Mouse (Mus musculus) C2C12 (cell line): ENCODE measurements around the gene Gm20388. TPM values are rescaled to one million over a fixed set of nuclear protein-coding genes. Genes with fewer than 3 reads are reported as not detected.

Experiments
- H3K27me3 ChIP-seq: one replicate; pipeline ENCODE4 v1.6.1; 2011; ENCODE audit not compliant: control insufficient read depth, insufficient read depth, insufficient read length
- H3K36me3 ChIP-seq: one replicate; pipeline ENCODE4 v1.6.1; 2011; ENCODE audit not compliant: control insufficient read depth, insufficient read depth
- H3K4me3 ChIP-seq: one replicate; pipeline ENCODE4 v1.5.1; 2011; ENCODE audit warnings: mild to moderate bottlenecking, control low read depth; ENCODE audit not compliant: poor library complexity, insufficient read depth, severe bottlenecking
- H3K79me2 ChIP-seq: one replicate; pipeline ENCODE4 v1.6.1; 2011; ENCODE audit not compliant: control insufficient read depth, insufficient read depth
- H3K79me3 ChIP-seq: one replicate; pipeline ENCODE4 v1.6.1; 2011; ENCODE audit warnings: low read depth, control low read depth
- H3ac ChIP-seq: one replicate; pipeline ENCODE3; 2011; ENCODE audit warnings: low read depth; ENCODE audit not compliant: control insufficient read depth, insufficient read length
- CEBPB ChIP-seq: IDR thresholded peaks from one replicate; pipeline ENCODE4 v1.6.1; 2011; ENCODE audit warnings: low read depth, mild to moderate bottlenecking, control low read depth, moderate library complexity
- CTCF ChIP-seq: IDR thresholded peaks from one replicate; pipeline ENCODE4 v1.5.1; 2011; ENCODE audit not compliant: control insufficient read depth, insufficient read depth, insufficient read length
- FOSL1 ChIP-seq: IDR thresholded peaks from one replicate; pipeline ENCODE4 v1.8.0; 2011; ENCODE audit warnings: mild to moderate bottlenecking, low read length; ENCODE audit not compliant: poor library complexity, insufficient read depth, severe bottlenecking
- MAX ChIP-seq: IDR thresholded peaks from one replicate; pipeline ENCODE4 v1.6.1; 2011; ENCODE audit warnings: mild to moderate bottlenecking, control low read depth
- MYOD1 ChIP-seq: IDR thresholded peaks from one replicate; pipeline ENCODE4 v1.6.1; 2011; ENCODE audit warnings: low read depth; ENCODE audit not compliant: control insufficient read depth, insufficient read length
- MYOG ChIP-seq: IDR thresholded peaks from one replicate; pipeline ENCODE4 v1.6.1; 2011; ENCODE audit not compliant: control insufficient read depth, insufficient read length; ENCODE audit errors: extremely low read depth
- USF1 ChIP-seq: IDR thresholded peaks from one replicate; pipeline ENCODE4 v1.6.1; 2011; ENCODE audit warnings: low read depth, mild to moderate bottlenecking, control low read depth, moderate library complexity
- polyA plus RNA-seq: library from polyadenylated mRNA; unstranded; fragments of >200 nt; fragmentation: generic; extraction: Trizol; gene quantifications from one replicate; pipeline ENCODE4 v1.2.1, GENCODE M21; 2012; ENCODE audit warnings: missing spikeins

The Gm20388 gene
- polyA plus RNA-seq, 1 experiment, result 15.0 TPM

DNA sequence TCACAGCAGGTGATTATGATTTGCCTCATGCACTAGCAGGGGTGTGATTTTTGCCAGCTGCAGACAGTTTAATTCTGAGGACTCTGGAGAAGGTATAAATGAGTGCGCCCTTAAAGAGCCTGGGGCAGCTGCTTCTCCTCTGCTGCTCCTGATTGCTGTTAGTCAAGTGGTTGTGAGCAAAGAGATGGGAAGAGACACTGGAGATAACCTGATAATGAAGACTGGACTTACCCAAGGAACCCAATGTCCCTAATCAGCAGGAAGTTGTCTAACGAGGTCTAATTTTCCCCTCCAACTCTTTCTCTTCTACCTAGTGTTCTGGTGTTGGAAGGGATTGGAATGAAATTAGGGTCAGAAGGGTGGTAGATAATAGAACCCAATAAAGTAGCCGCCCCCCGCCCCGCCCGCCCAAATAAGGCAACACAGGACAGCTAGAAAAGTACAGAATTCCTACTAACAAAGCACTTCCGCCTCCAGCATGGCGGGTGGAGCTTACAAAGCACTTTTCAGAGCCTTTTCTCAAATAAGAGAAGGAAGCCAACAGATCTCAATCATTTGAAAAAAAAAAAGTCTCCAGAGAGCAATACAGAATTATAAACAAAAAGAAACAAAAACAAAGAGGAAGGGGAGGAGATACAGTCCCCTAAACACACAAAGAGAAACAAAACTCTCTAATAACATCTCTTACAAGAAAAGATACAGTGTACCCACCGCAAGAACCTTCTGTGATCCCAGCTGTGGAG, 3944.3 kb downstream of the Gm20388 start:
- Histone ChIP-seq H3K36me3 (no peaks in the 10 kb centered on the region), H3ac (no peak overlapping the region), H3K79me3 (peaks cover 3% of the 10 kb centered on the region), H3K79me2 (peaks cover 11% of the 10 kb centered on the region), H3K4me3 (no peak overlapping the region), H3K27me3 (no peaks in the 10 kb centered on the region)
- TF ChIP-seq CEBPB, result no peak
- TF ChIP-seq CTCF, result no peak
- TF ChIP-seq MAX, result no peak
- TF ChIP-seq USF1, result no peak
- TF ChIP-seq MYOD1, result no peak
- no peak for TF ChIP-seq MYOG
- TF ChIP-seq FOSL1, result no peak

DNA sequence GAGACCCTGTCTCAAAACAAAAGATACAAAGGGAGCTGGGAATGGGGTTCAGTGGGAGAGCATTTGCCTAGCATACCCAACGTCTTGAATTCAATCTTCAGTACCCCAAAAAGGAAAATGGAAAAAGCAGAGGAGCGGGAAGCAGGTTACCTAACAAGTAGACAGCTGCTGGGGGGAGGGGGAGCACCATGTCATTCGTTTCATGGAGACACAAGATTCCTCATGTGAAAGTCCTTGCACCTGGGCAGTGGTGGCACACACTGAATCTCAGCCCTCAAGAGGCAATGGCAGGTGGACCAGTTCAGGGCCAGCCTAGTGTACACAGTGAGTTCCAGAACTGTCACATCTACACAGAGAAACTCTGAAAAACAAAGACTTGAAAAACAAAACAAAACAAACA, 3946.7 kb downstream of the Gm20388 start:
- Histone ChIP-seq H3K79me2 (peaks cover 11% of the 10 kb centered on the region), H3K79me3 (peaks cover 3% of the 10 kb centered on the region), H3ac (no peak overlapping the region), H3K4me3 (no peak overlapping the region), H3K36me3 (no peaks in the 10 kb centered on the region), H3K27me3 (no peaks in the 10 kb centered on the region)
- TF ChIP-seq MYOD1 (no peak), MYOG (no peak), USF1 (no peak), CTCF (no peak), MAX (no peak), CEBPB (no peak), FOSL1 (no peak)

DNA sequence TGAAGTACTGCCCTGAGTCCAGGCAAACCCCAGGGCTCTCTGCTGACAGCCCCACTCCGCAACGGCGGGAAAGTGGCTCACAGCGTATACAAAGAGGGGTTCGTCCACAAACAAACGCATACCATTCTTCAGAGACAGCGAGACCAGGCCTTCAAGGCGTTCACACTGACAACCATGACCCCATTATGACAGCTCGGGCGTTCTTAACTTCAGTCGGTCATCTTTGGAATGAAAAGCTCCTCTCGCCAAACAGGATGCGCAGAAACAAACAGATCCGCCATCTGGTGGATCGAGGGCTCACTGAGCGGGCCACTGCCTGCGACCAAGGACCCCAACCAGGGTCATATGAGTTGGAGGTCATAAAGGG, 3947.9 kb downstream of the Gm20388 start:
- Histone ChIP-seq H3K4me3 (peak overlapping the region; percentile 72), H3ac (peak overlapping the region; percentile 78), H3K79me3 (peaks cover 3% of the 10 kb centered on the region), H3K36me3 (no peaks in the 10 kb centered on the region), H3K79me2 (peaks cover 11% of the 10 kb centered on the region), H3K27me3 (no peaks in the 10 kb centered on the region)
- no peak for TF ChIP-seq MYOG
- no peak for TF ChIP-seq MAX

DNA sequence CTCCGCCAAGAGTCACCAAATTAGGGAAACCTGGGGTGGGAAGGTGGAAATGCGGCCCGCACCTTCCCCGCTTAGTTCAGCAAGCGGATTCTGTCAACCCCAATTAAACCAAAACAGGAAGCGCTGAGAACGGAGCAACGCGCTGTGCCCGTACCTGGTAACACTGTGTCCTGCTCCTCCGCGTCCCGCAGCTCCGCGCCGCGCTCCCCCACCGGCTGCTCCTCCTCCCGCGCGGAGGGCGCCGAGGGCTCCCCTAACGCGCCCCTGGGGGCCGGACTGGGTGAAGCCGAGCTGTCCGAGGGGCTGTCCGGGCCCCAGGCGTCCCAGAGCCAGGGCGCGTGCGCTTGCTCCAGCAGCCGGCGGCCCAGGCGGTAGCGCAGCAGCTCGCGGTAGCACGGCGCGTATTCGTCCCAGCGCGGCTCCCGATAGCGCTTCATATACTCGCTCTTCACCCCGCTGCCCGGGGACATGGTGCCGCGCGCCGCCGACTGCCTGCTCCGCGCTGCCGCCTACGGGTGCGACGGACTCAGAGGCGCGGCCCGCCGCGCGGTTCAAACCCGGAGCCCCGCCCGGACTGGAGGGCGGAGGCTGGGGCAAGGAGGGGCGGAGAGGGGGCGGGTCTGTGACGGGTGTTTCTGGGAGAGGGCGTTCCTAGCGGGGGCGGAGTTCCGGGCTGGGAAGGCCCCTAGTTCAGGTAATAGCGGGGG, 3948.5 kb downstream of the Gm20388 start:
- Histone ChIP-seq H3K36me3 (no peaks in the 10 kb centered on the region), H3ac (peak overlapping the region; percentile 78), H3K79me2 (peaks cover 11% of the 10 kb centered on the region), H3K27me3 (peaks cover 2% of the 10 kb centered on the region), H3K79me3 (peaks cover 3% of the 10 kb centered on the region), H3K4me3 (peak overlapping the region; percentile 72)
- peak; percentile 9 for TF ChIP-seq CTCF
- TF ChIP-seq MYOG, result no peak

DNA sequence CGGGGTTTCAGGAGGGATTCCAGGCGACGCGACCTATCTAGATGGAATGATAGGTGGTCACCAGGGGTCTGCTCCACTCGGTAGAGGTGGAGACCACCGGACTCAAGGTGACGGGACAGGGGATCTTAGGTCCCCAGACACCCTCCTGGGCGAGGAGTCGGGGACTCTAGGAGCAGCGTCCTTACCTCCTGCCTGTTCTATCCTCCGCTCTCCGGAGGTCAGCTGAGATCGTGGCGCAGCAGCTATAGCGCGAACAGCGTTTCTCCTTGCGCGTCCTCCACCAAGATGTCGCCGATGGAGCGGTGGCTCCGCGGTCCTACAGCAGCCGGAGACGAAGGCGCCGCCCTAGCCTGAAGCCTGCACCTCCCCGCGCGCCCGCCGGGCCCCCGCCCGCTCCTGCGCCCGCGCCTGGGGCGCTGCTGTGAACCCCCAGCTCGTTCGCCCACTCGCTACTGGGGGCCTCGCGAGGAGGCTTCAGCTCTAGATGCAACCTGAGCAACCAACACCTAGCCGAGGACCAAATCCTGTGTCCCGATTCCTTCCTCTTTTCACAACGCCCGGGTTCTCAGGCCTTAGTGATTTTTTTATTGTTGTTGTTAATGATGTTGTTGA, 3949.1 kb downstream of the Gm20388 start, which contains the start of gene Ccsap:
TSS of gene Ccsap (minus strand) at position 562 of the 612 bp plus-strand sequence.
- peaks cover 3% of the 10 kb centered on the region for H3K79me3 ChIP-seq
- peaks cover 5% of the 10 kb centered on the region for H3K27me3 ChIP-seq
- H3ac ChIP-seq, result peak within 1 kb of the TSS; percentile 78
- H3K79me2 ChIP-seq, result peaks cover 11% of the 10 kb centered on the region
- no peak for TF ChIP-seq CEBPB
- TF ChIP-seq FOSL1, result no peak
- TF ChIP-seq MYOD1, result no peak
- no peak for TF ChIP-seq MYOG
- TF ChIP-seq USF1, result no peak
- no peak for TF ChIP-seq MAX
- no peak for TF ChIP-seq CTCF
- H3K4me3 ChIP-seq, result peak within 1 kb of the TSS; percentile 72
- no peaks in the 10 kb centered on the region for H3K36me3 ChIP-seq

DNA sequence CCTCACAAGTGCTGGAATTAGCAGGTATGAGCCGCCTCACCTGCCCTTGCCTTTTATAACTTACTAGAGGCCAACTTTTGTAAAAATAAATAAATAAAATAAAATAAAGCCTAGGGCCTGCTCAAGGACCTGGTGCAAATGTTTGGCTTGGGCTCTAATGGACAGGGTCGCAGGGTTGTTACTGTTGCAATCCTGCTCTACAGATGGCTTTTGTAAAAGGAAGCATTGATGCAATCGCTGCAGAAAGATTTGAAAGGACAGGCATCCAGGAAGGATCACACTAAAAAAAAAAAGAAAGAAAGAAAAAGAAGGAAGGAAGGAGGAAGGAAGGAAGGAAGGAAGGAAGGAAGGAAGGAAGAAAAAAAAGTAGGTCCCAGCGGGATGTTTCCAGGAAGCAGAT, 3949.7 kb downstream of the Gm20388 start:
- H3K4me3 ChIP-seq, result no peak overlapping the region
- peaks cover 5% of the 10 kb centered on the region for H3K27me3 ChIP-seq
- H3K79me3 ChIP-seq, result peaks cover 3% of the 10 kb centered on the region
- no peaks in the 10 kb centered on the region for H3K36me3 ChIP-seq
- no peak overlapping the region for H3ac ChIP-seq
- peaks cover 11% of the 10 kb centered on the region for H3K79me2 ChIP-seq
- TF ChIP-seq MYOG (no peak), FOSL1 (no peak), CEBPB (no peak), MAX (no peak), CTCF (no peak), USF1 (no peak), MYOD1 (no peak)
